Mouse (Mus musculus) hematopoietic stem cell, adult 5-6 weeks (primary cell): ENCODE results near the gene Kcnh1. TPM values are rescaled to one million over a fixed set of nuclear protein-coding genes. Genes with fewer than 3 reads are reported as not detected.

Experiments
- ATAC-seq, 2 experiments: fragments of 125-278 bp in 1 of 2; replicated peaks in 1 of 2; 2 replicates each; pipeline ENCODE4 v1.8.0; 2016 to 2017; ENCODE audit warnings: inconsistent platforms in 2 of 2, mild to moderate bottlenecking in 2 of 2, moderate number of reproducible peaks in 2 of 2, low read depth in 1 of 2, moderate TSS enrichment in 1 of 2; ENCODE audit not compliant: low FRiP score in 2 of 2, poor library complexity in 2 of 2, severe bottlenecking in 2 of 2, insufficient read depth in 1 of 2, low TSS enrichment in 1 of 2
- total RNA-seq: library from RNA; stranded (forward); fragments of 172-1452, 232-1000 nt; gene quantifications from 2 replicates; pipeline ENCODE4 v1.2.3, GENCODE M21; 2017

Gene Kcnh1
- total RNA-seq, result not detected in 2 replicates

DNA sequence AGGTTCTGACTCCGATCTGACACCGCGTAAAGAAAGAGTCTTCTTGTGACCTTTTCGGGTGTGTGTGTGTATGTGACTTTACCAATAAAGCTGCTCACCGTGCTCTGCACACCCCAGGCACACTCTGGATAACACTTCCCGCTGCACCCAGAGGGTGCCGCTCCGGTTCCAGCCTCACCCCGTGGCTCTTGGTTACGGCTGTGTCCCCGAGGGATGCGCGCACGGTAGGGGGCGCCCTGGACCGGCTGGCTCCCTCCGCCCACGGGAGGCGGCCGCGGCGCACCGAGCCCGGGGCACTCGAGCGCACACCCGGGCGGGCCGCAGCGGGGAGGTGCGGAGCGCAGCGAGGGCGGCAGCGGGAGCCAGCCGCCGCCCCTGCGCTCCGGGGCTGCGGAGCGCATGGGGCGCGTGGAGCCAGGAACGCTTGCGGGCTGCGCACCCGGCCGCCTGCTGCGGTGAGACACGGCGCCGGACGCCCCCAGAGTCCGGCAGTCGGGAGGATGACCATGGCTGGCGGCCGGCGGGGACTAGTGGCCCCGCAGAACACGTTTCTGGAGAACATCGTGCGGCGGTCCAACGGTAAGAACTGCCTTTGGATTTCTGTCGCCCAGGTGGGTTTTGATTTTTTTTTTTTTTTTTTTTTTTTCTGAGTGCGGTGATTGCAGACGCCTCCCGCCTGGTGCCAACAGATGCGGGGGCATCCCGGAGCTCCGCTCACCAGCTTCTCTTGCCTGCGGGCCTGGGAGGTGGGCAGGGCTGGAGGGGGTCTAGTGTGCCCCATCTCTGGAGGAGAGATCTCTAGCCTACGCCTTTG lies at the start of gene Kcnh1:
Gene Kcnh1 (plus strand): TSS at position 267 of the 814 bp plus-strand sequence.
- peak; percentile 80 to 82 for ATAC-seq

DNA sequence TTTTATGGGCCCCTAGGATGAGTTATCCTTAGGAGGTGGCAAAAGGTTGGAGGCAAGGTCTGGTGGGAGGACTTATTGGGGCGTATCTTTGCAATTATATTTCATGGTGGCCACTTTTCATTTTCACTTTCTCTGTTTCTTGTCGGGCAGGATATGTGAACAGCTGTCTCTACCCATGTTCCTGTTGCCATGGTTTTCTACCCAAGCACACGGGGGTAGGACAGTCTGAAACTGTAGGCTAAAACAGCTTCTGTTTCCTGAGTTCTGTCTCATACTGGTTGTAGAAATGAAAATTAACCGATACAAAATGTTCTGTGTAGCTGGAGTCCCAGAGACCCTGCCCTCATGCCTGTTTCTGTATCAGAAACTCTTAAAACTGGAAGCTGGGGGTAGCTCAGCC lies 39.4 kb upstream of the Kcnh1 start:
- ATAC-seq, result 0 out of 4 replicates have a peak, but pooled peaks of 1 of the 2 experiments have one; percentile 32

DNA sequence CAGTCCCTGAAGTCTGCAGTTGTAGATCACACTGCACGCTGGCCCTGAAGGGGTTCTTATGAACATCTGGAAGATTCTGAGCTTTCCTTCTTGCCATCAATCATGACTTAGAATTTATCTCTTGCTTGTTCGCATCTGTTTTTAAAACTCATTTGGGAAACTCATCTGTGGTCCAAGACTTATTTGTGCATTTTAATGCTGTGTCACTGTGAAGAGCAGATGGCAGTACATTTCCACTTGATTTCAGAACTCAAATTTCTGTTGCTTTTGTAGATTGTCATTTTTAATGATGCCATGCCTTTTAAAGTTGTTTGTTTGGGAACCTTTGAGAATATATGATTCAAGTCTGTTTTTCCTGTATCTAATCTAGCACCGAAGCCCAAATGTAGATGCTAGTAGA lies 19.1 kb upstream of the Kcnh1 start:
- ATAC-seq, result no peak

DNA sequence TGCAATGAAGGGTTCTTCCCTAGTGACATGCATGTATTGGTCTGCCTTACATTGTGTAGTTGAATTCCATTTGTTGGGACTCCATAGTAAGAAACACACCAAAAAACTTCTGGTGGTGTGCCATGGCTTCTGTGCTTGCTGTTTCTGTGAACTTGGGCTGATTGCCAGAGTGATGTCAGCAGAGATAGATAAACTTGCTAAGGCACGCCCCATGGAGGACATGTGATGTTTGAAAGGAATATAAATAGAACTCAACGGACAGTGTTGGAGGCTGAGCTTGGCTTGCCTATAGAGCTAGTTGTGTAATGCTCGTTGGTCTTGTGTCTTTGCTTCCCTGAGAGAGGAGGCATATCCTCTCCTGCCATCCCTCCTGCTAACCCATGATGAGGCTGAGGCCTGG lies 10.7 kb upstream of the Kcnh1 start:
- no peak for ATAC-seq

DNA sequence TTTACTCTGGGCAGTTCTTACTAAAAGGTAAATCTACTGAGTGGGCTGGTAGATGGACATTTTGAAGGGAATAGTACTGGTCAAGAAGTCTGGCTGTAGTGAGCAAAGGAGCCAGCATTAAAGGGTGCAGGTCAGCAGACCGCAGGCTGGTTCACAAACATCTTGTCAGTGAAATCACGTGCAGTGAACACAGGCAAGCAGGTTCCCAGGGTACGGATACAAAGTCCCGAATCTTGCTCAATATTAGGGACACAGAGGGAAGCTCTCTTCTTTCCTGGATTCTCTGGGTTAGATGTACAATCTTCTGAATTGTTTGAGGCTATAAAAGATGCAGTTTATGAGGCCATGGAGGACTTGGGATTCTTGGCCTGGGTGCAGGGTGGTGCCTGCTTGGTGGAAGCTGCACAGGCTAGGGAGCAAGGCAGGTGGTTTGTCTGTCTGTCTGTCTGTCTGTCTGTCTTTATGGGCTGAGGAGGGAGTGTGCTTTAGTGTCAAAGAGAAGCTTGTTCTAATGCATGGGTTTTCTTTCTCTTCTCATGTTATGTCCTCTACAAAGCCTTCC lies 8.8 kb upstream of the Kcnh1 start:
- ATAC-seq, result no peak

DNA sequence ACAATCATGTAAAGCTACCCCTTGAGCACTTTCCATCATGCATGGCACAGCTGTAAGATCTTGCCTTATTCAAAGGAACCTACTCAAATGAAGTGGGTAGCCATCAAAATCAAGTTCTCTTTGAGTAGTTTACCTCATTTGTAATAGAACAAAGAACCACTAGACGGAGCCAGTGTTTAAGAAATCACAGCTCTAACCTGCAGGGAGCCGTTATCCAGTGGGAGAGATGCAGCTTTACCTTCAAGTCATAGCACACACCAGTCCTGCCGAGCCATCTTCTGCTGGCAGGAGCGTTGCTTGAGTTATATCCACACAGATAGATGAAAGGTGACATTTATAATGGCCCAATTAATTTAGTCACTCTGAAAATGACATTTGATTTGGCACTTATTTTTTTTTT lies 1.5 kb upstream of the Kcnh1 start:
- ATAC-seq, result peak in 1 of 2 experiments; percentile 44; a peak in 1 of 4 replicates

DNA sequence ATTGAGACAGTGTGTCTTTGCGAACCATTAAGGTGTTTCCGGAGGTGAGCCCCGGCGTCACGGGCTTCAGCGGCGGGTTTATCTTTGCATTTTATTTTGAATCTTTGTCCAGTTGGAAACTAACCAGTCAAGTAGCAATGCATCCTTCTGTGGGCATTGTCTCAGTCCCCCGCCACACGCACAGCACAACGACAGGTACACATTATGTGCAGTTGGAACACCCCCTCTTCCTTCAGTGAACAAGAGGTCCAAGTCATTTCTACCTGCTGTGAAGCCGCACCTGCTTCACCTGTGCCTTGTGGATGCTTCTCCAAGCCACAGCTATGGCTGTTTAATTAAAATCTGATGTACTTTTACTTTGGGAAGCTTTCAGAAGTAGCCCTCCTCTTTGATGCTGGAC lies 803 bp upstream of the Kcnh1 start:
- ATAC-seq, result no peak

DNA sequence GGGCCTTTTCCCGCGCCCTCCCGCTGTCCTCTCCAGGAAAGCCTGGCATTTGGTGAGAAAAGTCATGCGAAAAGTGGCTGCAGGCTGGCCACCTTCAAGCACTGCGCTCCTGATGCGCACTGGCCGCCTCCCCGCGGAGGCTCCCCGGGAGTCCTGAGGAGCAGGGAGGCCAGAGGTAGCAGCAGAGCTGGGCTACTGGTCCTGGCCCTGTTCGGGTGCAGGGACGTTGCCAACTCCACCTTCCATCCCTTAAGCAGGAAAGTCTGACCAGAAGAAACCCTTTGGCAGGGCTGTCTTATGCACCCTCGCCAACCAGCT lies 707 bp downstream of the Kcnh1 start:
- ATAC-seq, result no peak

DNA sequence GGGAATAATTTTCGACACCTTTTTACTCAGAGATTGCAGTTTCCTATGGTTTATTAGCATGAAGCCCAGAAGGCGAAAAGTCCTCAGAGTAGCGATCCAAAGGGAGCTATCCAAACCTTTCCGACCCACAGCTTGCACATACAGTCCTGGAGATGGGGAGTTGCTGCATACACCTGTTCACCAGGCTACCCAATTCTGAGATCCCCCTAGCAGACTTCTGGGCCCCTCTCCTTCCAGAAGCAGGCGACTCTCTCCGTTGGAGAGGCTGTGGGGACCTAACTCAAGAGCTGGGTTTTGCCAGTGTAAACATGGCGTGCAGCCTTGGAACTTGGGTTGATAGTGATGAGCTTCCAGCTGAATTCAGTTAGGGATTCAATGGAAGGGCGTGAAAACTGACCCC lies 1.3 kb downstream of the Kcnh1 start:
- ATAC-seq, result no peak

DNA sequence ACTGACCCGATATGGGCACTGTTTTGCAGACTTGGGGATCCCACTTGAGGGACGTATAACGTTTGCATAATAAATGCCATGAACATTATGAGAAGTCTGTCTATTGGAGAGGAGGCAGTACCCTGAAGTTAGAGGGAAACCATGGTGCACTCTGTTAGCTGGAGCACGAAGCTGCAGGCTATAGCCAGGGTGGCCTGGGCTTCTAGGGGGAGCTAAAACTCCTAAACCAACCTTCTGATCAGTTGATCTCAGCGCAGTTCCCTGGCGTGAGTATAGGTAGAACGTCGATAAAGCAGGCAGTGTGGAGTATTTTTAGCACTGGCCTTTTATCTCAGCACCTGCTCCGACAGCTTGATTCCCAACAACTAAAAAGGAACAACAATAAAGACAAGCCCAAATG lies 2.1 kb downstream of the Kcnh1 start:
- no peak for ATAC-seq

DNA sequence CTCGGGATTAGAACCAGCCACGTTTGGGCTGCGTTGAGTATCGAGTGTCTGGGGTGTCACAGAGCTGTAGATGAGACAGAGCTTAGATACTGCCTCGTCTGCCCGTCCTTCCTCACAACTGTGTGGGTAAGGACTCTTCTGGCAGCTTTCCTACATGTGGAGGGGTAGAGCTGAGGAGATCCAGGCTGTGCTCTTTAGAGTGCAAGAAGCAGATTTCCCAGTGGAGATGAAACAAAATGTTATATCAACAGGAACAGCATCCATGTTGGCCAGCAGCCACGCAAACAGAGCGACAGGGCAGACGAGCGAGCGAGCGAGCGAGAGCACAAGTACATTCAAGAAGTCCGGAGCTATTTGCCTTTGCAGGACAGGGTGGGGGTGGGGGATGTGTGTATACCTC lies 3.1 kb downstream of the Kcnh1 start:
- ATAC-seq, result no peak

DNA sequence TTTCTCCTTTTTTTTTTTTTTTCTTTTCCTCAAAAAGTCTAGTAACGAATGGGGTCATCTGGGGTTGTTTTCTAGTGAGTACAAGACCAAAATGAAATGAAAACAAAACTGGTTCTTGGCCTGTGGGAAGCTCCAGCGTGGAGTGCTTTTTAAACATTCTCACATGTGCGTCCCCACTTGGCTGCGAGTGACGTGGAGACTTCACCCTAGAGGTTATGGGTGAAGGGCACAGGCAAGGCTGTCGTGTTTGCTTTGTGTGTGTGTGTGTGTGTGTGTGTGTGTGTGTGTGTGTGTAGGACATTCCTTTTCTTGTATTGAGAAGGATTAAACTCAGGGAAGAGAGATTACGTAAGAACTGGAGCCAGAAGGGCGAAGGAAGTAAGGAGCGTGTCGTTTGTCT lies 6.9 kb downstream of the Kcnh1 start:
- ATAC-seq, result no peak

DNA sequence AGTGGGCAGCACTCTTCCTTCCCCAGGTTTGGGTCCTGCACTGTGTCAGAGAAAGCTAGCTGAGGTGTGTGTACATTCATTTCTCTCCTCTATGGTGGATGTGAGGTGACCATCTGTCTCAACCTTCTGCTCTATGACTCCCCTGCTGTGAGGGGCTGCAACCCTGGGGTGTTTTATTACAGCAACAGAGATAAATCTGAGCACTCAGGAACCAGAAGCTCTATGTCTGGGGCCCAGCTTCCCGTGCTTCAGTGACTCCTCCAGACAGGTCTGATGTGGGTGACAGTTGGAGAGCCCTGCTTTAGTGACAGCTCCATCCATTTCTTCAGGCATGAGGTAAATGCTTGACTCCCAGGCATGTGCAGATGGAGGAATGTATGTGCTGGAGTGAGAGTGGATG lies 12.4 kb downstream of the Kcnh1 start:
- no peak for ATAC-seq

DNA sequence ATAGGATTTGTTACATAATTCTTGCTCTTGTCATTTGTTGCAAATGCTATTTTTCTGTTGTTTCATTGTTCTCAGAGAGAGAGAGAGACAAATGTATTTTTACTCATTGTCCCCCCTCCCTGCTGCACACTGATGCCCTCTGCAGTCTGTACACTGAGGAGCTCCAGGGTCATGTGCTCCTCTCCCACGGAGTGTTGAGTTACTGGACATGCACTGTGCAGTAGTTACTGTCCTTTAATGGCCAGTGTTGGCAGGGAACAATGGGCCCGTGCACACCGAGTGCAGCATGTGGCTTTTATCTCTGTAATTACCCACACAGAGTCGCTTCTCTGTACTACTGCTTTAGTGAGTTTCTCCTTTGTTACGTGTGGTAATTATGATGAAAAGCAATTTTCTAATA lies 17.4 kb downstream of the Kcnh1 start:
- ATAC-seq, result no peak

DNA sequence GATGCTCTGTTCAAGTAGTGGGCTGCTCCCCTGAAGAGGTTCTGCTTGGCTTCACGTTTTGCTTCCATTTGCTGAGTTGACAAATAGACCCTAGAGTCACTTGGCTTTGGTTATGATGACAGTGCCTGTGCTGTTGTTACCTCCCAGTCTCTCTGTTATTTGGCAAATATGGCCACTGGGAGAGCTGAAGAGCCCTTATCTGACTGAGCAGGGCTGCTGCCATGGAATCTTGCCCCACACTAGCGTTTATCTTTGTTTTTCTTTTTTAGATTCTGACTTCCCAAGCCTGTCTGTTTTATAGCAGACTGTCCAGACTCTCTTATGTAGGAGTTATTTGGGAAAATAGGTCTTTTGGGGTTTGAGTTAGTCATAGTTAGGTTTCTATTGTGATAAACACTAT lies 21.9 kb downstream of the Kcnh1 start:
- no peak for ATAC-seq

DNA sequence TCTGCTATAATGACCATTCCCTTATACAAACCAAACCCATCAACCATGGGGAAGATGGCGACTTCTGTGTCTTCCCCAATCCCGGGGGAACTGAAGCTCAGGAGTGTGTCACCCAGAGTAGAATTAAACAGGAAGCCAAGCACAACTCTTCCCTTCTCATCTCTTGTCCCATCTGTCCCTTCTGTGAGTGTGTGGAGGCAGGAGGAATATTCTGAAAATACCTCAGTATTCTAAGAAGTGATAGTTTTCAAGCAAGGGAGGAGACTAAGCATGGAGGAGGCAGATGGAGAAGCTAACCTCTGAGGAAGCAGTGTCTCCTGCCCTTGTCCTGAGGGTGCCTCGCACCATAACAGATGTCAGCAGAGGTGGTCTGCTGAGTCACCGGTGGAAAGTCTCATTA lies 24.1 kb downstream of the Kcnh1 start:
- ATAC-seq, result no peak

DNA sequence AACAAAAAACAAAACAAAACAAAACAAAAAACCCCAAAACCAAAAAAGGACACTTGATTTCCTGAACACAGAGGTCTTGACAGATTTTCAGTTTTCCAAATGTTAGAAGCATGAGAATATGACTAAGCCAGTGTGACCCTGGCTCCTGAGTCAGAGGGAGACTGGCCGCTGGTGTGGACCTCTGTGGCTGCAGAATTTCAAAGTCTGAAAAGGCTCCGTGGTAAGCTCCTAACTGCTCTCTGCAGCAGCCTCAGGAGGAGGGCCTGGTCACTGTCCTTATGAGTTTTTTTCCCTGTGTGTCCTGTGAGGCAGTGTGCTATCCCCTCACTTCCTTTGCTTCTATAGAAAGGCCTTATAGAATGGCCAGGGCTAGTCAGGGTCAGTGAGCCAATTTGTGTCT lies 29.6 kb downstream of the Kcnh1 start:
- ATAC-seq, result no peak

DNA sequence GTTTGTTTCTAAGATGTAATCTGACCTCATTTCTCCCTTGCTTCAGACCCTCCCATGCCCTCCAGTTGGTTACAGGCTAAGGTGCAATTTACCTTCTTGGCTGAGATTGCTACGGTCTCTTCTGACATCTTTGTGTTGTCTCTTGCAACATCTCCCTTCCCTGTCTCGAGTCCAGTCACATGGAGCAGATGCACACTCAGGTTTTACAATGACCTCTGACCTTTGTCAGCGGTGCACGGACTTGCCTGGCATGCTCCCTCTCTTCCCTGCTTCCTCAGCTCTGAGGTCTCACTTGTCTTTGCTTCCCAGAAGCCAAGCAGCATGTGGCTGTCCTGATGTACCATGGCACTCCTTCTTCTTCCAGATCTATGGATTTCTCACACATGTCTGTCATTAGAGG lies 33.6 kb downstream of the Kcnh1 start:
- no peak for ATAC-seq

DNA sequence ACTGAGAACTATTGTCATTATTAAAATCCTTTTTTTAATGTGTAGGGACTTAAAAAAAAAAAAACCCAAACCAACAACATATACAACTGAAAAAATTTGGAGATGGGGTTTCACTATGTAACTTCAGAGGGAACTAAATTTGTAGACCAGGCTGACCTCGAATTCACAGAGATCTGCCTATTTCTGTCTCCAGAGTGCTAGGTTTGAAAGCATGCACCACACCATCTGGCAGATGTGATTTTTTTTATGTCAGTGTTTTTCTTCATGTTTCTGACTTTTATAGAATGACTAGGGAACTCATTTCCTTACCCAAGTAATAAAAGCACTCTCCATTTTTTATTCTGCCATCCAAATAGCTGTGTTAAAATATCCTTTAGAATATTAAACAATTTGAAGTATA lies 42.1 kb downstream of the Kcnh1 start:
- no peak for ATAC-seq
